Mouse (Mus musculus) cortical plate, adult 2 months (tissue): ENCODE results near the gene Nf2.

ENCODE experiments used
- CTCF ChIP-seq: fragments of 200-500 bp; IDR thresholded peaks from 2 replicates; pipeline ENCODE4 v1.5.1; 2011; ENCODE audit warnings: mild to moderate bottlenecking, control low read depth, low read length; ENCODE audit not compliant: insufficient read depth; ENCODE audit errors: extremely low read depth
- POLR2A ChIP-seq: fragments of 200-500 bp; IDR thresholded peaks from 2 replicates; pipeline ENCODE4 v1.6.1; 2011; ENCODE audit warnings: mild to moderate bottlenecking, low read length, control low read depth; ENCODE audit not compliant: insufficient read depth; ENCODE audit errors: extremely low read depth

GRCm38 (mm10) chr11:4769881-4770280 is 79.5 kb downstream of the Nf2 start:
- TF ChIP-seq POLR2A: no peak
- TF ChIP-seq CTCF: no peak
